Mouse (Mus musculus) C2C12 (cell line): ENCODE measurements around the gene Wwc1. TPM values are rescaled to one million over a fixed set of nuclear protein-coding genes. Genes with fewer than 3 reads are reported as not detected.

Experiments
- H3K27me3 ChIP-seq: one replicate; pipeline ENCODE4 v1.6.1; 2011; ENCODE audit not compliant: control insufficient read depth, insufficient read depth, insufficient read length
- H3K36me3 ChIP-seq: one replicate; pipeline ENCODE4 v1.6.1; 2011; ENCODE audit not compliant: control insufficient read depth, insufficient read depth
- H3K4me3 ChIP-seq: one replicate; pipeline ENCODE4 v1.5.1; 2011; ENCODE audit warnings: mild to moderate bottlenecking, control low read depth; ENCODE audit not compliant: poor library complexity, insufficient read depth, severe bottlenecking
- H3K79me2 ChIP-seq: one replicate; pipeline ENCODE4 v1.6.1; 2011; ENCODE audit not compliant: control insufficient read depth, insufficient read depth
- H3K79me3 ChIP-seq: one replicate; pipeline ENCODE4 v1.6.1; 2011; ENCODE audit warnings: low read depth, control low read depth
- H3ac ChIP-seq: one replicate; pipeline ENCODE3; 2011; ENCODE audit warnings: low read depth; ENCODE audit not compliant: control insufficient read depth, insufficient read length
- CEBPB ChIP-seq: IDR thresholded peaks from one replicate; pipeline ENCODE4 v1.6.1; 2011; ENCODE audit warnings: low read depth, mild to moderate bottlenecking, control low read depth, moderate library complexity
- CTCF ChIP-seq: IDR thresholded peaks from one replicate; pipeline ENCODE4 v1.5.1; 2011; ENCODE audit not compliant: control insufficient read depth, insufficient read depth, insufficient read length
- FOSL1 ChIP-seq: IDR thresholded peaks from one replicate; pipeline ENCODE4 v1.8.0; 2011; ENCODE audit warnings: mild to moderate bottlenecking, low read length; ENCODE audit not compliant: poor library complexity, insufficient read depth, severe bottlenecking
- MAX ChIP-seq: IDR thresholded peaks from one replicate; pipeline ENCODE4 v1.6.1; 2011; ENCODE audit warnings: mild to moderate bottlenecking, control low read depth
- MYOD1 ChIP-seq: IDR thresholded peaks from one replicate; pipeline ENCODE4 v1.6.1; 2011; ENCODE audit warnings: low read depth; ENCODE audit not compliant: control insufficient read depth, insufficient read length
- MYOG ChIP-seq: IDR thresholded peaks from one replicate; pipeline ENCODE4 v1.6.1; 2011; ENCODE audit not compliant: control insufficient read depth, insufficient read length; ENCODE audit errors: extremely low read depth
- USF1 ChIP-seq: IDR thresholded peaks from one replicate; pipeline ENCODE4 v1.6.1; 2011; ENCODE audit warnings: low read depth, mild to moderate bottlenecking, control low read depth, moderate library complexity
- polyA plus RNA-seq: library from polyadenylated mRNA; unstranded; fragments of >200 nt; fragmentation: generic; extraction: Trizol; gene quantifications from one replicate; pipeline ENCODE4 v1.2.1, GENCODE M21; 2012; ENCODE audit warnings: missing spikeins

Gene Wwc1
- polyA plus RNA-seq, 1 experiment, result 4.6 TPM

DNA sequence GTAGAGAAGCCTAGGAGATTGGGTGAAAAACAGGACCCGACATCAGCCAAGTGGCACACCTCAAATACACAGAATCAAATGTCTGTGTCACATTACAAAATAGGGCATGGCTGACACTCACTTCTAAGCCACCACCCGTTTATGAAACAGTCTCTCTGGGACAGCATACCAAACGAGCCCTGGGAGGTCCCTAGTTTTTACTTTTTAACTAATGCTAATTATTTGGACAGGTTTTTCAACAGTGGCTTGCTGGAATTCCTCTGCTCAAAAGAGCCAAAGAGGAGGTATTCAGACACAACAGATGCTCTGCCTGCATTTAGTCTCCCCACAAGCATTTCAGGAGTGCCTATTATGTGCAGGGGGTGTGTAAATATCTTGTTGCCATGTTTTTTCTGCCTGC, 44.7 kb downstream of the Wwc1 start:
- Histone ChIP-seq H3K27me3 (no peaks in the 10 kb centered on the region), H3K4me3 (no peak overlapping the region), H3K79me3 (no peaks in the 10 kb centered on the region), H3K79me2 (no peaks in the 10 kb centered on the region), H3K36me3 (no peaks in the 10 kb centered on the region), H3ac (no peak overlapping the region)
- TF ChIP-seq USF1 (no peak), CEBPB (no peak), MYOD1 (no peak), FOSL1 (no peak), CTCF (no peak), MYOG (no peak), MAX (no peak)

DNA sequence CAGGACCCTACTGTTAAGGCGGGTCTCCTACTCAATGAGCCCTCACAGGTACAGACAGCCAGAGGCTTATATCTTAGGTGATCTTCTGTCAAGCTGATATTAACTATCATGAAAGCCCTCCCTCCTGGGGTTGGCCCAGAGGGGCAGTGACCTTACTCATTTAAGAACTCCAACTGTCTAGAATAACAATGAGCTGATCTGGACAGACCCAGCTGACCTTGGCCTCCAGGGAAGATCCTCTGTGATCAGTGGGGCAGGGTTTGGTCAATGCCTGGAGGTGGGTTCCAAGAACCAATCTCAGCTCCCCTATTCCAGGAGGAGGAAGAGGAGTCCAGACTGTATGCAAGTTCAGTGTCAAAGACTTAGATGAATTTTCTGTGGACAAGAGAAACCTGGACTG, 45.2 kb downstream of the Wwc1 start:
- TF ChIP-seq FOSL1 (no peak), CEBPB (no peak), MAX (no peak), MYOG (no peak), CTCF (no peak), USF1 (no peak), MYOD1 (no peak)
- Histone ChIP-seq H3K36me3 (no peaks in the 10 kb centered on the region), H3K27me3 (no peaks in the 10 kb centered on the region), H3ac (no peak overlapping the region), H3K79me3 (no peaks in the 10 kb centered on the region), H3K4me3 (no peak overlapping the region), H3K79me2 (no peaks in the 10 kb centered on the region)

GRCm38 (mm10) chr11:35933402-35934085, 46.8 kb downstream of the Wwc1 start:
- H3K4me3 ChIP-seq, result no peak overlapping the region
- no peak overlapping the region for H3ac ChIP-seq
- no peaks in the 10 kb centered on the region for H3K79me3 ChIP-seq
- H3K36me3 ChIP-seq, result no peaks in the 10 kb centered on the region
- TF ChIP-seq CTCF (no peak), MYOD1 (no peak), CEBPB (no peak), FOSL1 (no peak), USF1 (no peak), MAX (no peak), MYOG (no peak)
- H3K27me3 ChIP-seq, result no peaks in the 10 kb centered on the region
- H3K79me2 ChIP-seq, result no peaks in the 10 kb centered on the region

DNA sequence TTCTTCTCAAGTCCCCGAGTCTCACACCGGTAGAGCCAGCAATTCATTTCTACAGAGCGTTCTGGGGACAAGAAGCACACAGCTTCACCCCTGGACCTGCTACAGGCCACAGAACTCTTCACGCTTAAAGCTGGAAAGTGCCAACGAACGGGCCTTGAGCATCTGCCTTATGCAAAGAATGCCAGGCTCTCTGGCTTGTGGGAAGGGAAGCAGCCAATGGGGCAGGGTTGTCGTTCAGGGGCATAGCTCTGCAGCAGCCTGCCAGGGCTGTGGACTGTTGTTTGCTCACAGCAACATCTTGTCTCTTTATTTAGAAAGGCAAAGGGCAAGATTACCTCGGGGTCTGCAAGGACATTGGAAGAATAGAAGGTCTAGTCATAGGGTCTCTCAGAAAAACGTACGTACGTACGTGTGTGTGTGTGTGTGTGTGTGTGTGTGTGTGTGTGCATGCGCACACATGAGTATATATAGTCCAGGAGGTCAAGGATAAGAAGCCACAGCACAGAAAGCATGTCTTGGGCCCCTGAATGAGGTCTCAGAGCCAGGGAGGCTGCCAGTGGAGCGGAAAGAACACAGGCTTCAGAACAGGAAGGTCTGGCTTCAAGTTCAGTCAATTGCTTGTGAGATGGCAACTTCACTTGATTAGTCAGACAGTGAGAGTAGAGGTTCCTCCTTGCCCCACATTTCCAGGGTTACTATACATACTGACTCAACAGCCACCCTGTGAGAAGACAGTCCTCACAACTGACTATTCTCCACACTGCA, 48.0 kb downstream of the Wwc1 start:
- Histone ChIP-seq H3K79me3 (no peaks in the 10 kb centered on the region), H3K79me2 (no peaks in the 10 kb centered on the region), H3K27me3 (no peaks in the 10 kb centered on the region), H3K36me3 (no peaks in the 10 kb centered on the region), H3K4me3 (no peak overlapping the region), H3ac (no peak overlapping the region)
- TF ChIP-seq USF1, result no peak
- no peak for TF ChIP-seq FOSL1
- no peak for TF ChIP-seq CEBPB
- TF ChIP-seq MAX, result no peak
- no peak for TF ChIP-seq MYOD1

DNA sequence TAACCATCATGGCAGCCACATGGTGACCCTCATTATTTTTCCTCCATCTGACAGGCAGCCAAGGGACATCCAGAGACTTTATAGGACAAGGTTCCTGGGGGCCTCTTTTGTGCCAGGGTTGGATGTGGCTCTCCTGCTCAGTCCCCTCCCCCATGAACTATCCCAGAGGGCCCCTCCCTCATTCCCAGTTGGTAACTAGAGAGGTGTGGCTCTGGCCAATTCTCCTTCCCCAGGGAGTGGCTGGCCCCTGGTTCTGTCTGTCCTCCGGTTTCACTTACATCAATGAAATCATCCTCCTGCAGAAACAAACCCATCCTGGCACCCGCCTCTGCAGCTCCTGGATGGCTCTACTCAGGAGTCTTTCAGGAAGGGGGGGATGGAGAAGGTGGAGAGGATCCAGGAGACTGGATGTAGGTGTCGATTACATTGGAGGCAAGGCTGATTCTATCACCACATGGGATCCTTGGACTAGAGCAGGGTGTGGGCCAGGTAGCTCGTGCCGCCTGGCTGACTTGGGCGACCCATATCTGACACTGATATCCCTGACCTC, 49.7 kb downstream of the Wwc1 start:
- TF ChIP-seq USF1, result no peak
- TF ChIP-seq FOSL1, result no peak
- TF ChIP-seq MAX, result no peak
- TF ChIP-seq CEBPB, result no peak
- no peak for TF ChIP-seq MYOG
- no peak overlapping the region for H3ac ChIP-seq
- H3K79me2 ChIP-seq, result no peaks in the 10 kb centered on the region
- no peaks in the 10 kb centered on the region for H3K36me3 ChIP-seq
- H3K4me3 ChIP-seq, result no peak overlapping the region
- H3K27me3 ChIP-seq, result no peaks in the 10 kb centered on the region
- no peaks in the 10 kb centered on the region for H3K79me3 ChIP-seq
